Mouse (Mus musculus) embryonic stem cell, embryonic (primary cell): Measurements from ENCODE around the gene 1700029I15Rik.

Experiments
- CTCF ChIA-PET, 4 experiments: fragments of 300-600 bp in 2 of 4; fragments of 350-600 bp in 2 of 4; sonication (Branson Sonifier 250); formaldehyde crosslinking; loops; one replicate each; lab custom pipeline; 2022; ENCODE audit warnings: inconsistent platforms in 2 of 4; lab: Charles Lee
- POLR2A ChIA-PET, 4 experiments: fragments of 300-600 bp in 2 of 4; fragments of 350-600 bp in 2 of 4; sonication (Branson Sonifier 250); formaldehyde crosslinking; loops; one replicate each; lab custom pipeline; 2022; ENCODE audit warnings: antibody characterized with exemption in 4 of 4, inconsistent platforms in 1 of 4; lab: Charles Lee

The 1700029I15Rik gene

DNA sequence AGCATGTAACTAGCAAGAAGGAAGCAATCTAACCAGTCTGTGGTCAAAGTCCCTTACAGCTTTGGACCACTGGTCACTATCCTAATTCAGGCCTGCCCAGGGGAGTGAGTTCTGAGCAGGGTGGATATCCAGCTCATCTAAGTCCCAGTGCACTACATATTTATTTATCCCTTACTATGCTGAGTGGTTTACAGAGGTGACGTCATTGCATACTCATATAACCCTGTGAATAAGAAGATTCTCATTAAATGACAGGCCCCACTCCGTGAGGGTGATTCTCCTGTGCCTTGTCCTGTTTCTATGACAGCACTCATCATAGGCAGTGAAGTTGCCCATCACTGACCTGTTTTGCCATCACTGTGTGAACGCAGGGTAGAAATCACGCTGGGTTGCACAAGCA lies 43.0 kb downstream of the 1700029I15Rik start:
- ChIA-PET CTCF (interaction anchor here in 2 of 4 experiments (1.2 to 2.2 kb wide), 7 partner anchors 8 to 441 kb away, joined by 3 to 11 read pairs (median 4); partner anchors contain the start of genes Cry2 (in 1 of the 2), Large2 (in 1 of the 2) and Pex16 (in 1 of the 2)), POLR2A (interaction anchor here in 3 of 4 experiments (0.6 to 15.5 kb wide), 38 partner anchors 7 to 765 kb away, joined by 3 to 178 read pairs (median 4); partner anchors contain the start of genes Cry2 (in 3 of the 3), Large2 (in 3 of the 3), Pex16 (in 3 of the 3) and Mapk8ip1 (in 2 of the 3))

GRCm38 (mm10) chr2:92426426-92426825 lies 44.1 kb downstream of the 1700029I15Rik start:
- ChIA-PET CTCF (interaction anchor here in 2 of 4 experiments (0.9 to 1.4 kb wide), 3 partner anchors 9 to 25 kb away, joined by 3 read pairs; partner anchors contain the start of gene Mapk8ip1 (in 1 of the 2)), POLR2A (interaction anchor here in 3 of 4 experiments (0.6 to 15.5 kb wide), 9 partner anchors 9 to 418 kb away, joined by 3 to 178 read pairs (median 3); partner anchors contain the start of genes Large2 (in 2 of the 3), Pex16 (in 2 of the 3) and Mapk8ip1 (in 1 of the 3))

DNA sequence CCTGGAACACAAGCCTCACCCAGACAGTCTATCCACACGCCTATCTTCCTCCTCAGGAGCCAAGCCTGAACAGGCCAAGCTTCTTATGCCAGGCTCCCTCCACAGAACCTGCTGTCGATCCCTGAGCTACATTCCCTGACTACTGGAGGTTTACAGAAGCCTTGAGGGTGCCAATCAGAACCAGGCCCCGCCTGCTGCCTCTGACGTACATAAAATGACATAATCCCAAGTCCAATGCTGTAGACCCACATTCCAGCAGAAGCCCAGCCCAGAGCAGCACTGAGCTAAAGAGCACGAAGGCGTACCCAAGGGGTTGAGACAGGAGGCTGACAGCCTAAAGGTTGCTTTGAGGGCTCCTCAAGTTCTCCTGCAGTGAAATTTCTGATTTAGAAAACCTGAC lies 45.5 kb downstream of the 1700029I15Rik start:
- POLR2A ChIA-PET = interaction anchor here in 2 of 4 experiments (1.1 to 15.5 kb wide), 7 partner anchors 10 to 456 kb away, joined by 3 to 178 read pairs (median 5); partner anchors contain the start of genes Large2 (in 2 of the 2) and Pex16 (in 2 of the 2)
- CTCF ChIA-PET = interaction anchor here in 3 of 4 experiments (0.5 to 1.4 kb wide), 4 partner anchors 10 to 498 kb away, joined by 3 to 4 read pairs (median 3); no protein-coding TSS in a partner anchor

GRCm38 (mm10) chr2:92430089-92430488 lies 47.8 kb downstream of the 1700029I15Rik start:
- CTCF ChIA-PET = interaction anchor here in 1 of 4 experiments (0.7 to 2.0 kb wide), 4 partner anchors 8 to 134 kb away, joined by 3 to 8 read pairs (median 3); no protein-coding TSS in a partner anchor
- POLR2A ChIA-PET = interaction anchor here in 2 of 4 experiments (0.6 to 15.5 kb wide), 11 partner anchors 7 to 354 kb away, joined by 3 to 178 read pairs (median 3); partner anchors contain the start of genes Large2 (in 2 of the 2), Pex16 (in 2 of the 2) and Mapk8ip1 (in 1 of the 2)

DNA sequence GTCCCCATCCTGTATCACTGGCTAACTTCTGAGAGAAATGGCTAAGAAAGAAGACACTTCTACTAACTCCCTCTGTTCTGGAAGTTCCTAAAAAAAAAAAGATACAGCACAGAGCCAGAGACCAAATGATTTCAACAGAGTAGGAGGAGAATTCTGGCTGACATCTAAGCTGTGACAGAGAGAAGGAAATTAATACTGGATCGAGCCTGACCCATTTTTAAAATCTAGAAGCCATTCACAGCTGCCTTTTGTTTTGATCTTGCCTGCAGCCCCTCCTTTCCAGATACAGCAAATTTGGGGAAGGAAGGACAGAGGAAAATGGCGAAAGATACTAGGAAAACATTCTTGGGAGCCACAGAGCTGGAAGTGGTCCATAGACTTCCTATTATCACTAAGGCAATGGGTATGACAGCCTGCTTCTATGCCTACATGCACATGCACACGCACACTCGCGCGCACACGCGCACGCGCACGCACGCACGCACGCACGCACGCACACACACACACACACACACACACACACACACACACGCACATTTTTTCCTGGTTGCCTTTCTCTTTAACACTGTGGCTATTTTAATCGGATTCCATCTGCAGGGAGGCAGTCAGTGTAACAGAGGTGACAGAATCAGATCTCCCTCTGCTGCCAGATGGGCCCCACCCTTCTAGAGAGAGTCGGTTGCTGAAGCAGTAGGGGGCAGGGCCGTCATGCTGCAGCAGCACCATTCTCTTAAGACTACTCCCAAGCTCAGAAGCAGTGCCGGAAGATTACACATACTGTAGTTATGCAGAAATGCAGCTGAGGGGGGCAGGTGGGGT lies 48.6 kb downstream of the 1700029I15Rik start:
- POLR2A ChIA-PET = interaction anchor here in 3 of 4 experiments (0.6 to 15.5 kb wide), 23 partner anchors 7 to 470 kb away, joined by 3 to 178 read pairs (median 3); partner anchors contain the start of genes Large2 (in 2 of the 3), Pex16 (in 2 of the 3), Mapk8ip1 (in 1 of the 3) and Slc35c1 (in 1 of the 3)
- CTCF ChIA-PET = interaction anchor here in 2 of 4 experiments (0.7 to 2.0 kb wide), 5 partner anchors 8 to 875 kb away, joined by 3 to 8 read pairs (median 3); no protein-coding TSS in a partner anchor

- ChIA-PET POLR2A (interaction anchor here in 3 of 4 experiments (0.6 to 15.5 kb wide), 18 partner anchors 8 to 471 kb away, joined by 3 to 178 read pairs (median 3); partner anchors contain the start of genes Large2 (in 2 of the 3), Pex16 (in 2 of the 3), Mapk8ip1 (in 1 of the 3) and Slc35c1 (in 1 of the 3)), CTCF (interaction anchor here in 2 of 4 experiments (0.6 to 2.0 kb wide), 6 partner anchors 8 to 1530 kb away, joined by 3 to 8 read pairs (median 4); no protein-coding TSS in a partner anchor)
Measured at GRCm38 (mm10) chr2:92431611-92432179, 49.4 kb downstream of the 1700029I15Rik start.

- CTCF ChIA-PET = interaction anchor here in 3 of 4 experiments (0.6 to 2.0 kb wide), 8 partner anchors 7 to 472 kb away, joined by 3 to 10 read pairs (median 4); no protein-coding TSS in a partner anchor
- POLR2A ChIA-PET = interaction anchor here (0.6 to 15.5 kb wide), 20 partner anchors 7 to 424 kb away, joined by 3 to 178 read pairs (median 4); partner anchors contain the start of genes Large2 (in 2 of the 4), Pex16 (in 2 of the 4) and Slc35c1 (in 1 of the 4)
Measured at GRCm38 (mm10) chr2:92432299-92433295, 50.3 kb downstream of the 1700029I15Rik start.

GRCm38 (mm10) chr2:92433578-92434374 lies 51.4 kb downstream of the 1700029I15Rik start, which contains the start of gene Cry2:
TSS of gene Cry2 (minus strand) at chr2:92434043.
- ChIA-PET CTCF (interaction anchor here in 3 of 4 experiments (0.7 to 1.4 kb wide), 4 partner anchors 9 to 474 kb away, joined by 3 to 10 read pairs (median 4); no protein-coding TSS in a partner anchor), POLR2A (interaction anchor here in 3 of 4 experiments (0.6 to 15.5 kb wide), 15 partner anchors 8 to 268 kb away, joined by 3 to 178 read pairs (median 4); partner anchors contain the start of genes Large2 (in 2 of the 3), Pex16 (in 2 of the 3) and Slc35c1 (in 1 of the 3))

DNA sequence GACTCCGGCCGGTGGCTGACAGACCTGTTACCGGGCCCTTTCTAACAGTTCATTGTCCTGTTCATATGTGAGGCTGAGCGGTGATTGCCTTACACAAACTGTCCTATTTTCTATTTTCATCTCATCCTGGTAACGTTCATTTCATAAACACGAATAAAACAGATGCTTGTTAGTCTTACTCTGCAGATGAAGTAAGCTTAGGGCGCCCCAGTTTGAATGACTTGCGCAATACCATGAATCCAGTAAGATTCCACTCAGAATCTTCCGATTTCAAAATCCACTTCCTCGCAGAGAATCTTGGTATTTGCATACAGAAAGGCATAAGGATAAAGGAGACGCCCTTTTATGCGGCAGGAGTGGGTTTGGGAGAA lies 52.0 kb downstream of the 1700029I15Rik start:
- CTCF ChIA-PET = interaction anchor here in 1 of 4 experiments (1.1 to 2.2 kb wide), 2 partner anchors 10 to 138 kb away, joined by 3 to 5 read pairs; no protein-coding TSS in a partner anchor
- POLR2A ChIA-PET = interaction anchor here in 3 of 4 experiments (0.6 to 15.5 kb wide), 13 partner anchors 8 to 426 kb away, joined by 3 to 178 read pairs (median 5); partner anchors contain the start of genes Large2 (in 2 of the 3) and Pex16 (in 2 of the 3)

- CTCF ChIA-PET = interaction anchor here in 1 of 4 experiments (0.7 to 2.2 kb wide), 4 partner anchors 8 to 139 kb away, joined by 3 to 5 read pairs (median 3); no protein-coding TSS in a partner anchor
Measured at GRCm38 (mm10) chr2:92435023-92435422, 52.7 kb downstream of the 1700029I15Rik start.

More at GRCm38 (mm10) chr2:92435023-92435422, 52.7 kb downstream of the 1700029I15Rik start:
- POLR2A ChIA-PET = interaction anchor here in 3 of 4 experiments (0.6 to 15.5 kb wide), 13 partner anchors 9 to 427 kb away, joined by 3 to 178 read pairs (median 4); partner anchors contain the start of genes Large2 (in 1 of the 3) and Pex16 (in 1 of the 3)
